Mouse (Mus musculus) CH12.LX (cell line): ENCODE measurements around the gene Ninl. TPM values are rescaled to one million over a fixed set of nuclear protein-coding genes. Genes with fewer than 3 reads are reported as not detected.

Experiments
- DNase-seq: peaks from one replicate; pipeline ENCODE4 v3.0.0-alpha.2; 2013; ENCODE audit errors: extremely low read depth
- H3K27ac ChIP-seq: 2 replicates; pipeline ENCODE4 v1.5.1; 2012; ENCODE audit warnings: low read depth, mild to moderate bottlenecking, control low read depth, moderate library complexity; ENCODE audit not compliant: insufficient read depth
- H3K27me3 ChIP-seq: replicated peaks from 2 replicates; pipeline ENCODE3; 2012; ENCODE audit warnings: inconsistent platforms
- H3K36me3 ChIP-seq, 2 experiments: replicated peaks in 1 of 2; 2 replicates each; pipeline versions ENCODE3 to v1.6.1; 2012; ENCODE audit warnings: inconsistent platforms in 1 of 2, low read length in 1 of 2, mild to moderate bottlenecking in 1 of 2, mixed read lengths in 1 of 2, moderate library complexity in 1 of 2; ENCODE audit not compliant: control insufficient read depth in 1 of 2, insufficient read depth in 1 of 2
- H3K4me1 ChIP-seq, 2 experiments: 2 replicates each; pipeline ENCODE4 v1.6.1; 2012; ENCODE audit warnings: inconsistent platforms in 1 of 2, moderate library complexity in 1 of 2; ENCODE audit not compliant: insufficient read depth in 2 of 2, control insufficient read depth in 1 of 2
- H3K4me2 ChIP-seq: 2 replicates; pipeline ENCODE4 v1.6.1; 2012; ENCODE audit warnings: low read depth, mild to moderate bottlenecking, control low read depth; ENCODE audit not compliant: poor library complexity, insufficient read depth, severe bottlenecking
- H3K4me3 ChIP-seq, 3 experiments: fragments of 150-350 bp in 1 of 3; sonication (generic) in 1 of 3; replicated peaks in 1 of 3; 2 replicates each; pipeline versions ENCODE3 to v1.5.1; 2011 to 2012; ENCODE audit warnings: low read depth in 2 of 3, low read length in 2 of 3, mild to moderate bottlenecking in 2 of 3, moderate library complexity in 2 of 3, control low read depth in 1 of 3, improper control_type of control experiment in 1 of 3, inconsistent platforms in 1 of 3, mixed read lengths in 1 of 3; ENCODE audit not compliant: poor library complexity in 1 of 3
- H3K79me2 ChIP-seq: replicated peaks from 2 replicates; pipeline ENCODE4 v1.6.1; 2012; ENCODE audit warnings: mild to moderate bottlenecking, moderate library complexity; ENCODE audit not compliant: control insufficient read depth, poor library complexity, insufficient read depth, severe bottlenecking; ENCODE audit errors: extremely low read depth
- H3K9ac ChIP-seq: 2 replicates; pipeline ENCODE4 v1.6.1; 2012; ENCODE audit warnings: low read depth, mild to moderate bottlenecking, control low read depth, moderate library complexity; ENCODE audit not compliant: insufficient read depth
- H3K9me3 ChIP-seq: replicated peaks from 2 replicates; pipeline ENCODE3; 2012; ENCODE audit warnings: low read length, inconsistent platforms, mixed read lengths
- BHLHE40 ChIP-seq: IDR thresholded peaks from 2 replicates; pipeline ENCODE4 v1.6.1; 2011; ENCODE audit warnings: mild to moderate bottlenecking, low read depth, low read length, improper control_type of control experiment
- CHD1 ChIP-seq: IDR thresholded peaks from 2 replicates; pipeline ENCODE4 v1.6.1; 2012; ENCODE audit warnings: low read depth, low read length, improper control_type of control experiment, inconsistent platforms
- GABPA ChIP-seq: IDR thresholded peaks from 2 replicates; pipeline ENCODE4 v1.6.1; 2012; ENCODE audit warnings: low read depth, low read length, improper control_type of control experiment, inconsistent platforms; ENCODE audit not compliant: insufficient replicate concordance
- JUN ChIP-seq: IDR thresholded peaks from 2 replicates; pipeline ENCODE4 v1.6.1; 2011; ENCODE audit warnings: low read depth, mild to moderate bottlenecking, low read length, improper control_type of control experiment, moderate library complexity; ENCODE audit not compliant: insufficient read depth
- JUND ChIP-seq: conservative IDR thresholded peaks from 2 replicates; pipeline ENCODE4 v1.6.1; 2011; ENCODE audit warnings: low read depth, low read length, improper control_type of control experiment
- KAT2A ChIP-seq: IDR thresholded peaks from 2 replicates; pipeline ENCODE4 v1.6.1; 2012; ENCODE audit warnings: low read length, improper control_type of control experiment, inconsistent platforms; ENCODE audit not compliant: insufficient replicate concordance
- MAX ChIP-seq: IDR thresholded peaks from 2 replicates; pipeline ENCODE4 v1.6.1; 2011; ENCODE audit warnings: low read length, improper control_type of control experiment
- MAZ ChIP-seq: IDR thresholded peaks from 2 replicates; pipeline ENCODE4 v1.6.1; 2012; ENCODE audit warnings: low read depth, mild to moderate bottlenecking, inconsistent platforms, low read length, improper control_type of control experiment, moderate library complexity
- NELFE ChIP-seq: IDR thresholded peaks from 2 replicates; pipeline ENCODE4 v1.6.1; 2011; ENCODE audit warnings: low read depth, low read length, improper control_type of control experiment
- NRF1 ChIP-seq: IDR thresholded peaks from 2 replicates; pipeline ENCODE4 v1.6.1; 2014; ENCODE audit warnings: low read depth, mild to moderate bottlenecking, inconsistent platforms, low read length, improper control_type of control experiment, moderate library complexity
- PAX5 ChIP-seq: IDR thresholded peaks from 2 replicates; pipeline ENCODE4 v1.6.1; 2012; ENCODE audit warnings: low read length, inconsistent platforms, mixed read lengths
- SMC3 ChIP-seq: IDR thresholded peaks from 2 replicates; pipeline ENCODE4 v1.6.1; 2011; ENCODE audit warnings: low read depth, low read length, improper control_type of control experiment
- TCF12 ChIP-seq: IDR thresholded peaks from 2 replicates; pipeline ENCODE4 v1.6.1; 2014; ENCODE audit warnings: low read depth, mild to moderate bottlenecking, inconsistent platforms, low read length, improper control_type of control experiment
- UBTF ChIP-seq: IDR thresholded peaks from 2 replicates; pipeline ENCODE4 v1.6.1; 2012; ENCODE audit warnings: low read depth, mild to moderate bottlenecking, inconsistent platforms, low read length, improper control_type of control experiment, moderate library complexity
- USF1 ChIP-seq: IDR thresholded peaks from 2 replicates; pipeline ENCODE4 v1.6.1; 2014; ENCODE audit warnings: low read depth, mild to moderate bottlenecking, inconsistent platforms, low read length, improper control_type of control experiment
- ZMIZ1 ChIP-seq: IDR thresholded peaks from 2 replicates; pipeline ENCODE4 v1.6.1; 2012; ENCODE audit warnings: low read depth, mild to moderate bottlenecking, inconsistent platforms, low read length, improper control_type of control experiment
- ZNF384 ChIP-seq: IDR thresholded peaks from 2 replicates; pipeline ENCODE4 v1.6.1; 2012; ENCODE audit warnings: low read depth, low read length, improper control_type of control experiment, inconsistent platforms
- dilution Hi-C: fragments of 300-500 bp; cut with MboI; formaldehyde crosslinking; loops from 2 replicates; pipeline ENCODE4 v1.14.3; 2020; ENCODE audit warnings: low sequenced_read_pairs; ENCODE audit not compliant: extremely low pct_unique_long_range_greater_than_20kb, extremely low pct_ligation_motif_present
- in situ Hi-C: fragments of 300-500 bp; cut with MboI; formaldehyde crosslinking; loops from 3 replicates; pipeline ENCODE4 v1.14.3; 2019; ENCODE audit warnings: low sequenced_read_pairs, low pct_ligation_motif_present, low pct_unique_long_range_greater_than_20kb, mixed read lengths
- polyA plus RNA-seq: library from polyadenylated mRNA; unstranded; fragments of >175 nt; gene quantifications from 2 replicates; pipeline ENCODE4 v1.2.1, GENCODE M21; 2012; ENCODE audit warnings: low read depth; ENCODE audit not compliant: insufficient read length
- total RNA-seq, 2 experiments: library from RNA; depleted of rRNA; stranded (reverse); fragments of 300-350 nt in 1 of 2; fragments of >200 nt in 1 of 2; gene quantifications; 2 replicates each; pipeline ENCODE4 v1.2.3; 2012 to 2014

Gene Ninl
- total and polyA plus RNA-seq, 3 experiments = 1.8 to 6.6 (median 3.5) TPM

DNA sequence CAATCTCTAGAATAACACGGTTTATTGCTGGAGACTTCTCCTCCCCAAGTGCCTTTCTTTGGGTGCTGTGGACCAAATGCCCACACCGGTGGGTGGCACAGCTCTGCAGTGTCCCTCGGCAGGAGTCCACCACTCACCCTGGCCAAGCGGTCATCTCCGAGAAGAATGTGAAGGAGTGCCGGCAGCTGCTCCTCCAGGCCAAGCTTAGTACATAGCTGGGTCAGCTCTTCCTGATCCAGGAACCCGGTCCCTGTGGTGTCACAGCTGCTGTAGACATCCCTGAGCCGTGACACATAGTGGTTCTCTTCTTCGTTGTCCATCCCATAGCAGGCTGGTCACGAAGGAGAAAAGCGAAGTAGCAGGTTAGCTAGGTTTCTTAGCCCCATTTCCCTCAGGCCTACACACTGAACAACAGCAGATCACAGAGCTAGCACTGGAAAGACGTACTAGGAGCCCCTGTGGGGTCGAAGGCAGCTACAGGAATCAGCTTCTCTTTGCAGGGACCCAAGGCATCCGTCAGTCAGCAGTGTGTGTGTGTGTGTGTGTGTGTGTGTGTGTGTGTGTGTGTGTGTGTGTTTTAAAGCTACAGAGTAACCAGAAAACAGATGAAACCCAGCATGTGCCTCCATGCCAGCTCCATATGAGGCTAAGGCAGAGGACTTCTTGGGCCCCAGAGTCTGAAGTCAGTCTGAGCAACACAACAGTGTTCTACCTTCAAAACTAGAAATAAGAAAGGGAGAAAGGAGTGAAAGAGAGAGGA is 59.1 kb downstream of the Ninl start:
- no peaks in the 10 kb centered on the region; the same call in 1 of the 2 replicates for H3K79me2 ChIP-seq
- TF ChIP-seq ZNF384 (no peak), UBTF (no peak), NRF1 (no peak), USF1 (no peak), NELFE (no peak), KAT2A (no peak), MAX (no peak), GABPA (no peak), PAX5 (no peak), SMC3 (no peak), TCF12 (no peak), JUN (no peak), MAZ (no peak), BHLHE40 (no peak), ZMIZ1 (no peak), CHD1 (no peak), JUND (no peak)
- no peaks in the 10 kb centered on the region for H3K9me3 ChIP-seq
- no peak overlapping the region for H3K27ac ChIP-seq
- in situ Hi-C loops = no loop called here
- H3K4me3 ChIP-seq = no peak overlapping the region
- no peak overlapping the region for H3K9ac ChIP-seq
- peaks cover 1 to 2% of the 10 kb centered on the region in 2 experiments; a peak in 1 of 4 replicates for H3K4me1 ChIP-seq
- no peaks in the 10 kb centered on the region for H3K27me3 ChIP-seq
- H3K36me3 ChIP-seq = peaks cover 0 to 3% of the 10 kb centered on the region in 2 experiments
- dilution Hi-C loops = no loop called here
- no peak for DNase-seq
- no peak overlapping the region for H3K4me2 ChIP-seq

DNA sequence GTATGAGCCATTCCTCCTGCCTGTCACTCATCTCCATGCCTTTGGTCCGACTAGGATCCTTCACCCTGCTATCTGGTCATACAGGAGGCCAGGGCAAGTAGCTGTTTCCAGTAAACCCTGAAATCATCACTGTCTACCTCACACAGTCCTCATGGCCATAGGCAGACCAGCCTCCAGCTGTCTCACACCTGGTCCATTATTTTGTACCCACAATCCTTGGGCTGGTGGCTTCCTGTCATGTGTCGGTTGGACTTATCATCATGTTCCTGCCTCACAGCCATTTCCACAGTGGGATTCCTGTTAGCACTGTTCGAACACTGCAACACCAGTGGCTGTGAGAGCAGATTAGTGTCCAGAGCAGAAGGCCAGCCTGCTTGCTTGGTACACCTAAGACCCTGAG is 60.4 kb downstream of the Ninl start:
- TF ChIP-seq UBTF = no peak
- in situ Hi-C loops = no loop called here
- DNase-seq = no peak
- H3K36me3 ChIP-seq = peaks cover 0 to 3% of the 10 kb centered on the region in 2 experiments
- no peak overlapping the region for H3K27ac ChIP-seq
- H3K79me2 ChIP-seq = no peaks in the 10 kb centered on the region; the same call in 1 of the 2 replicates
- no peak overlapping the region for H3K4me3 ChIP-seq
- H3K9me3 ChIP-seq = no peaks in the 10 kb centered on the region
- H3K9ac ChIP-seq = no peak overlapping the region
- no peak overlapping the region for H3K4me2 ChIP-seq
- dilution Hi-C loops = no loop called here
- H3K4me1 ChIP-seq = peaks cover 2 to 5% of the 10 kb centered on the region in 2 experiments; a peak in 1 of 4 replicates
- H3K27me3 ChIP-seq = no peaks in the 10 kb centered on the region
